Mouse (Mus musculus) skeletal muscle tissue, adult 2 months (tissue): ENCODE measurements at regions not wholly inside any gene's neighbourhood (a gene's known extent, or its start where the extent isn't known, plus 50 kb on each side); places are given as distances from the start of the nearest gene placed in this dataset.

Experiments
- DNase-seq: peaks from one replicate; pipeline ENCODE4 v3.0.0-alpha.2; 2012; ENCODE audit warnings: low read depth, low spot score

- peak; percentile 81 for DNase-seq
Observed at GRCm38 (mm10) chr12:16190706-16191105, 374.0 kb upstream of the Trib2 start.

DNA sequence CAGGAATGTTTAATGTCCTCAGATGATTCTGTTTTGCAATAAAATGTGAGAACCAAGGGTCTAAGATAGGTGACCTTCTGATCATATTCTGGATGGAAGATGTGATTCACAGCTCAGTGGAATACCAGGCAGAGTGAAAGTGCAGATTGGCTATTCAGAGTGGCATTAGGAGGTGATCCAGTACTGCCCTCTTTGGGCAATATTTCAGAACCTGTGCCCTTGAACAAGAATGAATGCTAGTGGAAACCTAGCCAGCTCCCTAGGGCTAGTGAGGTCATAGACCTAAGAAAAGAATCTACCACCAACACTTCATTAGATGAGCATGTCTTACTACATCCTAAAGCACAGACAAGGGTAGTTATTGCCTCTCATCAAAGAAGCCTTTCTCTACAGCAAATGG, 372.7 kb upstream of the Trib2 start:
- DNase-seq, result peak; percentile 39

- peak; percentile 20 for DNase-seq
Observed at GRCm38 (mm10) chr12:16185976-16186515, 369.3 kb upstream of the Trib2 start.

DNA sequence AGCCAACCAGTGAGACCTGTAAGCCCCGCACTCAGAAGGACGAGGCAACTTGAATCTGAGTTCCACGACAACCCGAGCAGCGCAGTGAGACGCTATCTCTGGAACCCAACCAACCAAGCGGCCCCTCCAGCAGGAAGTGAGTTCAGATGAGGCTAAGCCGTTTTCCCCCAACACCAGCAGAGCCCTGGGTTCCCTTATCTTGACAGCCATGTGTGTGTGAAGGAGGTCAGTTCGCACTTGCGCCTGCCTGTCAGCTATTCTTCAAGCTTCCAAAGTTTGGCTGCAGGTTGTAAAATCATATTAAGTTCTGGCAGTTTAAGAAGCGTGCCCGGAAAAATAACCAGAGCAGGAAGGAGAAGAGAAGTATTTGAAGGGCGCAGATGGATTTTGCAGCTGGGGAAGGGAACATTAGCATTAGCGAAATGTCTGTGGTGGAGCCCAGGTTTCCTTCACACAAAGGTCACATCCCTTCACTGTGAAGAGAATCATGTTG, 368.8 kb upstream of the Trib2 start:
- DNase-seq, result peak; percentile 49

DNA sequence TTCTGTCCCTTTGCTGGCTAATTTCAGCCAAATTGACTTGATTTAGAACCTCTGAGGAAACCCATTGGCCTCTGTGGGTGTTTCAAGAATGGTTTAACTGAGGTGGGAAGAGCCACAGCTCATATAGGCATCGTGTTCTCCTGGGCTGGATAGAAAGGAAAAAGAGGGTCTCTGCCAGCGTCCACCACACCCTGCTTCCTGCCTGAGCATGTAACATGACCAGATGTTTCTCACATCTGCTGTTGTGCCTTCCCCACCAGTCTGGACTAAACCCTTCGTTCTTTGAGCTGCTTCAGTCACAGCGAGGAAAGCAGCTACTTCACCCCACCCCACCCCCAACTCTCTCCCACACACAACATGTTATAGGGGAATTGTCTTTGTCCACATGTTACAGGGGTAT, 366.3 kb upstream of the Trib2 start:
- peak; percentile 24 for DNase-seq

GRCm38 (mm10) chr12:16181599-16181998, 364.9 kb upstream of the Trib2 start:
- DNase-seq, result no peak

DNA sequence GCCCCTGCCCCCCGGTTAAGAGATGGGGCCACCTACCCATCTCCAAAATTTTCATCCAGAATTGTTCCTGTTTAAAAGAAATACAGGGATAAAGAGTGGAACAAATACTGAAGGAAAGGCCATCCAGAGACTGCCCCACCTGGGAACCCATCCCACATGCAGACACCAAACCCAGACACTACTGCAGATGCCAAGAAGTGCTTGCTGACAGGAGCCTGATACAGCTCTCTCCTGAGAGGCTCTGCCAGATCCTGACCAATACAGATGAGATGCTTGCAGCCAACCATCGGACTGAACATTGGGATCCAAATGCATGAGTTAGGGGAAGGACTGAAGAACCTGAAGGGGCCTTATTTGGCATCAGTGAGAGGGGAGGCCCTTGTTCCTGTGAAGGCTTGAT, 363.2 kb upstream of the Trib2 start:
- DNase-seq, result no peak

GRCm38 (mm10) chr12:16176326-16176725, 359.6 kb upstream of the Trib2 start:
- no peak for DNase-seq

DNA sequence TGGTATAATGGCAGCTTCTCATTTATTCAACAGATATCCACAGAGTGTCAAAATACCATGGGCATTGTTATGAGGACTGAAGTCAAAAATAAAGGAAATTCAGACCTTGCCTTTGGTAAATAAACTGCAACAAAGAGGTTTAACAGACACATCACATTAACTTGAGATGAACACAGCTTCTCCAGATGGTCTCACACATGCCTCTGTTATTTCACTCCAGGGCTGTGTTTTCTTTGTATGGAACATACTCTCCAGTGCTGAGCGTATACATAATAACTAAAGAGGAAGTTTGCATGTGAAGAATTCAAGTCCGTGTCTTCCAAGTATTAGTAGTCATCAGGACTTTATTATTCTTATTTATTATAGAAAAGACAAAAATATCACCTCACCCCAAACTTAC, 355.5 kb upstream of the Trib2 start:
- DNase-seq, result no peak

- no peak for DNase-seq
Observed at GRCm38 (mm10) chr12:16171636-16172035, 354.9 kb upstream of the Trib2 start.

DNA sequence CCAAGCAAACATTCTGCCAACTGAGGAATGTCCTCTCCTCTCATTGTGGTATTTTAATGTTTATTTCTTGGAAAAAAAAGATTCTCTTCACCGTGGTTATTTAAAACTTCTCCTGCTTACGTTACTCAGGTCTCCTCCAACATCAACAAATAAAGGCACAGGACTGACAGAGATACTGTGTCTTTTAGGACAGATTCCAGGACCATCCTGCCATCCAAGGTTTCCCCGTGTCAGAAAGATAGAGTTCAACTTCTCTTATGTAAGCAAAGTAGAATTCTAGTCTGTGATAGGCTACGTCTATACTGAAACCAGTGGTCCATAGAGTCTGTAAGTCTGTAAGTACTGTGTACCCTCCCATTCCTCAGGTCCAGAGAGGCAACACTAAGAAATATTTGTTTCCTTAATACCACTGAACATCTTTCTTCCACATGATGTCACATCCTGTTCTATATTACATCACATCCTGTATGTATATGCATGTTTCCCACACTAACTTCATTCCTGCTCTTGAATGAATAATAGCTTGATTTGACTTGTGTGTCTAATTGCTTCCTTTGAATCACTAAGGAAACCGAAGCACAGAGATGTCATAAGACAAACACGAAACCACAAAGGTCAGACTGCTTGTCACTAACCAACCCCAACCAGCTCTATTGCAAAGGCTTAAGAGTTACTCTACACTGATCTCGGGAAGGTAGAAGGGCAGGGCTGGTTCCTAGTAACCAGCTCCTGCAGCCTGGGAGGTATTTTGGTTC, 353.2 kb upstream of the Trib2 start:
- DNase-seq, result peak; percentile 75

DNA sequence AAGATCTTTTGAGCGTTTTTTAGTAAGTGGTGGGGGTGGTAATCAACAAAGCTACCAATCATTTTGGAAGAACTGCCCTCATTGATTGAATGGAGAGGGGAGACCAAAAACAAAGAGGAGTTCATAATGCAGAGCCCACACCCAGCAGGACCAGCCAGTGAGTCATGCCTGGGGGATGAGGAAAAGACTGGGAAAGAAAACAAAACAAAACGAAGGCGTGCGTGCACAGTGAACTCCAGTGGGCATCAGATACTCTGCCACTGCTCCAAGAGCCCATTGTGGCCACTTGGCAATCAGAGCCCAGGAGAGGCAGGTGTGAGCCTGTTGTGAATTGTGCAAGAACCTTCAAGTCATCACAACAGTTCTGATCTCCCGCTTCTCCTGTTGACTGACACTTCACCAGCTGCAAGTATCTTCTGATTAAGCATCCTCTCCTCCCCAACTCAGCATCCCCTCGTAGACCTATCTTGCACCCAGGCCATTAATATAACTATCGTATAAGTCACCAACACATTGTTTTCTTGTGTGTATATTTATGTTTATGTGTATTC, 351.1 kb upstream of the Trib2 start:
- DNase-seq, result no peak

DNA sequence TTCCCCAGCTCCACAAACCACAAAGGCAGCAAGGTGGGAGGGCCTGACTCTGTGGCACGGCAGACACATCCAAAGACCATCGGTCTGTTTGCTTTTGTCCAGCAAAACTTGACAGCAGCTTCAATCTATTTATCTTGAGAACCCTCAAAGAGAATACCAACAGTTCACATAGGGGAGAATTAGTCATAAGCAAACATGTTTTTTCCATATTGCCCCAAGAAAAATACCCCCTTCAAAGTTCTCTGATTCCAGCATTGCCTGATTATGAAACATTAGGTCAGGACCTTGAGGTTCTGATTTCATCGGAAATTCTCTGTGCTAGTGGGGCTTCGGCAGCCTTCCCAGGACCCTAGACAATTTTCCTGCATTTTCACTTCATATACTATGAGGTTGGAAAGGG, 348.4 kb upstream of the Trib2 start:
- DNase-seq, result no peak

DNA sequence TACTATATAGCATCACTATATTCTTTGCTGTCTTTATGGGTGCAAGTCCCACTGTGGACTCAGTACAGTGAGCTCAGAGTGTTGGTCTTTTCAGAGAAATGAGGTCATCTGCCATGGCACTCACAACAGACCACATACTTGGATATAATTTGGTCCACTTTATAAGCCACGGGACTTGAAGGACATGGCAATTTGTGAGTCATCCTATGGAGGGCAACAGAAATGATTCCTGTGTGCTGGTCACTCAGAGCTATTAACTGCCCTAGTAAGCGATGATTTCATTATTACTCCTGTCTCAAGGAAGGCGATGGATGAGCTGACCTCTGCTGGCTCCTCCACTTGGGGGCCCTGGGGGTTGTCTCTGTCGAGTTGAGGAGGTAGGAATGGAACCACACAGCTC, 345.2 kb upstream of the Trib2 start:
- no peak for DNase-seq

- DNase-seq, result peak; percentile 89
Observed at GRCm38 (mm10) chr12:16157896-16158295, 341.2 kb upstream of the Trib2 start.

GRCm38 (mm10) chr12:16155791-16156558, 339.3 kb upstream of the Trib2 start:
- no peak for DNase-seq

- DNase-seq, result no peak
Observed at GRCm38 (mm10) chr12:16154256-16154655, 337.5 kb upstream of the Trib2 start.

- DNase-seq, result peak; percentile 38
Observed at GRCm38 (mm10) chr12:16152108-16152507, 335.4 kb upstream of the Trib2 start.

DNA sequence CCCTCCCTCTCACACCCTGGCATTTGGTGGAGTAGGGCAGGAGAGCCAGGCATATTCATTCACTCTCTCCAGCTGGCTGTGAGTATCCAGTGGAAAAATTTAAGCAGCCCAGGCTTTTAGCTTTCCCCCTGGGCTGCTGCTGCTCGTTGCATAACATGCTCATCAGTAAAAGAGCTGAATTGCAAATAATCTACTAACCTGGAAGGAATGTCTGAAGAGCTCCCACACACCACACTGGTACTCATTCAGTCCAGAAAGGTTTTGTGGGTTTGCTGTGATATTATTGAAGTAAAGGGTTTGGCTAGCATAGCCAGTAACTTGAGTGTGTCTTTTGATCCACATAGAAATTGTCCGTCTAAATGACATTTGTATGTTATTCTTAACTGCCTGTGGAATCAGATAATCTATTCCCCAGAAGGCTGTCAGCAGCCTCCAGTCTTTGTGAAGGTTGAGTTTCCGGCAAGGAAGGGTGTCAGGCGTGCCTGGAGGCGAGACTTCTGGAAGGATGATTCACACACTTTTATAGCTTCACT, 334.5 kb upstream of the Trib2 start:
- DNase-seq, result peak; percentile 68

DNA sequence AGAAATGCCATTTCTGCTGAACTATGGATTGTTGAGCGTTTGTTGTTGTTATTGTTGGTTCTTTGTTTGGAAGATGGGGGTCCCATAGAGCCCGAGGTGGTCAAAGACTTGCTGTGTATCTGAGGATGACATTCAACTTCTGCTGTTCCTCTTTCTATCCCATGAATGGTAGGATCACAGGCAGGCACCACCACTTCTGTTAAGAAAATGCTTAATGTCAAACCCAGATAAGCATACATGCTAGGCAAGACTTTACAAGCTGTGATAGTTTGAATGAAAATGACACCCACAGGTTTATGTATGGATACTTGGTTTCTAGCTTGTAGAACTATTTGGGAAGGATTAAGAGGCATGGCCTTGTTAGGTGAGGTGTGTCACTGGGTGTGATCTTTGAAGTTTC, 330.2 kb upstream of the Trib2 start:
- no peak for DNase-seq

- DNase-seq, result peak; percentile 76
Observed at GRCm38 (mm10) chr12:16145621-16146020, 328.9 kb upstream of the Trib2 start.

DNA sequence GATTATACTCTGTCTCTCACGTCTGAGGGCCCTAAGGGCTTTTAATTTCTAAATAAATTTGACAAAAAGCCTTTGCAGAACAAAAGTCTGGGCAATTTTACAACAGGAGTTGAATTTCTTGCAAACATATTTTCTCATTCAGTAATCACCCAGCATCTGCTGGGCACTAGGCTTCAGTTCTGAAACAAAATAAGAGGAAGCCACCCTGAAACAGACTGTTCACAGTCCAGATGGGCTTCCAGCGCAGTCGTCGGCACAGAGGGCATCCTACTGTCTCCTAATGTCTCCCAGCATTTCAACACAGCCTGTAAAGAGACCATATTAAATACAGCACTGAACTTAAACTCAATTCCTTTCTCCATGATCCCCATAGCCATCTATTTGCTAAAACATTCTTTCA, 324.5 kb upstream of the Trib2 start:
- DNase-seq, result no peak
